Mouse (Mus musculus) liver, embryonic 12.5 days (tissue): ENCODE results near the gene Psmb2. TPM values are rescaled to one million over a fixed set of nuclear protein-coding genes. Genes with fewer than 3 reads are reported as not detected.
A peak's percentile ranks its signal among the peaks of the same experiment; 100 is the strongest.

Experiments
- ATAC-seq: fragments of 200-750 bp; cut with Nextera tagmentation; 2 replicates; pipeline ENCODE4 v1.8.0; 2017; ENCODE audit warnings: moderate number of reproducible peaks, mild to moderate bottlenecking, moderate library complexity
- H3K27ac ChIP-seq: fragments of 300-500 bp; sonication (generic); 2 replicates; pipeline ENCODE4 v1.5.1; 2016; ENCODE audit warnings: mild to moderate bottlenecking
- H3K27me3 ChIP-seq: fragments of 300-500 bp; sonication (generic); replicated peaks from 2 replicates; pipeline ENCODE4 v1.6.1; 2016; ENCODE audit warnings: mild to moderate bottlenecking, moderate library complexity
- H3K36me3 ChIP-seq: fragments of 300-500 bp; sonication (generic); 2 replicates; pipeline ENCODE4 v1.6.1; 2016; ENCODE audit warnings: mild to moderate bottlenecking, moderate library complexity
- H3K4me1 ChIP-seq: fragments of 300-500 bp; sonication (generic); 2 replicates; pipeline ENCODE4 v1.6.1; 2016
- H3K4me2 ChIP-seq: fragments of 300-500 bp; sonication (generic); 2 replicates; pipeline ENCODE4 v1.6.1; 2016; ENCODE audit warnings: mild to moderate bottlenecking, moderate library complexity
- H3K4me3 ChIP-seq: fragments of 300-500 bp; sonication (generic); 2 replicates; pipeline ENCODE4 v1.5.1; 2016; ENCODE audit warnings: mild to moderate bottlenecking, moderate library complexity
- H3K9ac ChIP-seq: fragments of 300-500 bp; sonication (generic); 2 replicates; pipeline ENCODE4 v1.6.1; 2016; ENCODE audit warnings: mild to moderate bottlenecking, moderate library complexity
- H3K9me3 ChIP-seq: fragments of 300-500 bp; sonication (generic); replicated peaks from 2 replicates; pipeline ENCODE4 v1.6.1; 2016; ENCODE audit warnings: mild to moderate bottlenecking, moderate library complexity
- WGBS: fragments of 180-500 bp; shearing (Covaris S2); methylation state at CpG from one replicate; pipeline ENCODE4 v1.1.7; 2016; ENCODE audit not compliant: insufficient replicate concordance; 5-methylcytosine and 5-hydroxymethylcytosine counted together
- polyA plus RNA-seq: library from polyadenylated mRNA; unstranded; fragments of >200 nt; fragmentation: Nextera tagmentation; extraction: Ambion mirVana; gene quantifications from 2 replicates; pipeline ENCODE4 v1.2.1, GENCODE M21; 2016

Gene Psmb2
- polyA plus RNA-seq, 1 experiment from 2014 or later = 374 TPM

DNA sequence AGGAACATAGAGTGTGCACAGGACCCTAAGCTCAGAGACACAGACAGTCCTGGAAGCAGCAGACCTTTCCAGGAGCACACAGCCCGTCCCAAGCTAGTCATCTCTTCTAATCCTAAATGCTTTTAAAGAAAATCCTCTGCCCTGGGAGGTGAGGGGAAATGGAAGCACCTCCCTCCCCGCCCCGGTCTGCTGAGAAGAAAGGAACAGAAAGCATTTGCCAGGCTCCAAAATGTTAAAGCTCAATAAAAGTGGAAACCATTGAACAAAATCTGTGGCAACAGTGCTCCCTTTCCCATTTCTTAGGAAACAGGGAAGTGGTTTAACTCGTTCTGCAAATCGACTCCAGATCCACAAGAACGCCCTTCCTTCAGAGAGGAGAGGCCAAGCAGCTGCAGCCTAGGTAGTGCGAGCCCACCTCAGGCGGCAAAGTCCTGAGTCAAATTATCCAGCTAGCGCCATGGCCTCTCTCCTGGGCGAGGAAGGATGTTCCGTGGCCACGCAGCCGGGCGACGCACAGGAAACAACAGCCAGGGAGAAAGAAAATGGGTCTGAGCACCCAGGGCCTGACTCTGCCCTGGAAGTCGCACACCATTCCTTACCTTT is 56.7 kb downstream of the Psmb2 start:
- Histone ChIP-seq H3K9ac (no peak overlapping the region), H3K4me1 (peaks cover 12% of the 10 kb centered on the region), H3K27me3 (peaks cover 100% of the 10 kb centered on the region), H3K36me3 (no peaks in the 10 kb centered on the region), H3K4me3 (no peak overlapping the region), H3K4me2 (no peak overlapping the region), H3K27ac (no peak overlapping the region), H3K9me3 (no peaks in the 10 kb centered on the region)
- 5% methylated on average over 16 of the region's 16 CpGs for WGBS
- no peak for ATAC-seq

DNA sequence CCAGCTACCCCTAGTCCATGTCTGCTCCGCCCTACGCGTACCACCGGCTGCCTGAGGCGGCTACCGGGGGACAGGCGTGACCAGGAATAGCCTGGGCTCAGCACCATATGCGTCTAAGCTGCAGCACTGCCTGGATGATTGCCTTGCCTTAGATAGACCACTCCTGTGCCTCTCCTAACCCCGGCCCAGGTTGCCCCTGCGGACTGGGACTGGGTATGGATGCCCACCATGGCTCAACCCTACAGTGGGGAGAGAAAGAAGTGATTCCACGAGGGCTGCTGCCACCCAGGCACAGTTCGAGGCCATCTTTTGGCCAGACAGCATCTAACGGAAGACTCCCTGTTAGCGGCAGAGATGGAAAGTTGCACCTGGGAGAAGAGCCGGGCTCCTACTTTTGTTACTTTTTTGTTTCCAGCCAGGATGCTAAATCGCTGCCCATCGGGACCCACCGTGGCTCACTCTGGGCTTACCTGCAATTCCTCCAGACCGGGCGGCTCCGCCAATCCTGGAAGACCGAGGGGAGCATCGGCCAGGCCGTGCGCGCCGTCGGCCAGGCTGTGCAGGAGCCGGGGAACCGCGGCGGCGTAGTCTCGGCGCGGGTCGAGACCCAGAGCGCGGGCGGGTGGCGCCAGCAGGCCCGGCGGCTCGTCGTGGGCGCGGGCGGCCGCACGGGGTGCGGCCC is 57.4 kb downstream of the Psmb2 start:
- no peak overlapping the region for H3K9ac ChIP-seq
- H3K9me3 ChIP-seq = no peaks in the 10 kb centered on the region
- H3K36me3 ChIP-seq = no peaks in the 10 kb centered on the region
- H3K27me3 ChIP-seq = peaks cover 100% of the 10 kb centered on the region
- H3K4me2 ChIP-seq = peak overlapping the region; percentile 46
- H3K27ac ChIP-seq = no peak overlapping the region
- peaks cover 12% of the 10 kb centered on the region for H3K4me1 ChIP-seq
- no peak for ATAC-seq
- peak overlapping the region; percentile 28 for H3K4me3 ChIP-seq
- 3% methylated on average over 51 of the region's 51 CpGs for WGBS

DNA sequence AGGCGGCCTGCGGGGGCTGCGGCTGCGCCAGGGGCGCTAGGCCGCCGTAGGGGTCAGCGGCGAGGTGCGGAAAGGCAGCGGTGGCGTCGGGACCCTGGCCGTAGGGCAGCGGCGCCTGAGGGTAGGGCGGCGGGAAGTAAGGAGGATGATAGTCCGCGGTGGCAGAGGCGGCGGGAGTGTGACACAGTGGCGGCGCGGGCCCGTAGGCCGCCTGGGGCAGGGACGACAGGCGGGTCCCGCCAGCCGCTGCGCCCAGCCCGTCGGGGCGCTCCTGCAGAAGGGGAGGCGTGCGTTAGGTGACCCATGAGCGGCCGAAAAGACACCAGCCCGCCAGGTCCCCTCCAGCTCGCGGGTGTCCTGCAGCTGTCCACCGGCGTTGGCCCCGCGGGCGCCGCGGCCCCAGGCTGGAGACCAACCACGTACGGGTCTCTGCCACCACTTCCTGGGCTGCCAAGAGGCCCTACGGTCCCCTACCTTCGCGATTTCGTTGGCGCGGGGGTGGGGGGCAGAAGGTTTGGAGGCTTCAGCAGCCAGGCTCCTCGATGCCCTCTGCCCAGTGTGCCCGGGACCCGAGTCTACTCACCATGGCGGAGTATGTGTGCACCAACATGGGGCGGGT is 58.1 kb downstream of the Psmb2 start:
- ATAC-seq = no peak
- peaks cover 12% of the 10 kb centered on the region for H3K4me1 ChIP-seq
- H3K4me3 ChIP-seq = peak overlapping the region; percentile 28
- no peaks in the 10 kb centered on the region for H3K9me3 ChIP-seq
- H3K27ac ChIP-seq = no peak overlapping the region
- no peak overlapping the region for H3K9ac ChIP-seq
- peak overlapping the region; percentile 46 for H3K4me2 ChIP-seq
- 6% methylated on average over 59 of the region's 62 CpGs for WGBS
- H3K36me3 ChIP-seq = no peaks in the 10 kb centered on the region
- peaks cover 99% of the 10 kb centered on the region for H3K27me3 ChIP-seq

DNA sequence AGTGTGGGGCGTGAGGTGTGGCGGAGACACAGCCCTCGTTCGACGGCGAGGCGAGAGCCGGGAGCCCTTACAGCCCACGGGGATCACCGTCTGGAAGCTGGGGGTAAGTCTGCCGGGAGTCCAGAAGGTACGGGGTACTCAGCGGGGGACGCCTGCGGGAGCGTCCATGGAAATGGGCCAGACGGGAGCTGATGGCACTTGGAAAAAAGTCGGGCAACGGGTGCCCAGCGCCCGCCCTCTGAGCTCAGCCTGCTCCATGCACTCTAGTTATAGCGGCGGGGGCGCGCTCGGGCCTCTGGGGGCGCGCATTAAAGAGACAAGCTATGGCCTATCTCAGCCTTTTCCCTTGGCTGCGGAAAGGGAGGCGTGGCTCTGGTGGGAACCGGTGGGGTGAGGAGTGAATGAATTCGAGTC is 58.6 kb downstream of the Psmb2 start, which contains the start of gene Tfap2e:
Tfap2e (minus strand) TSS at position 240 of the 414 bp plus-strand sequence.
- H3K27ac ChIP-seq = no peak within 1 kb of the TSS
- H3K27me3 ChIP-seq = peaks cover 94% of the 10 kb centered on the region
- WGBS = 4% methylated on average over 32 of the region's 32 CpGs
- H3K36me3 ChIP-seq = no peaks in the 10 kb centered on the region
- peak within 1 kb of the TSS; percentile 46 for H3K4me2 ChIP-seq
- no peak within 1 kb of the TSS for H3K9ac ChIP-seq
- no peaks in the 10 kb centered on the region for H3K9me3 ChIP-seq
- H3K4me3 ChIP-seq = peak within 1 kb of the TSS; percentile 28
- peaks cover 12% of the 10 kb centered on the region for H3K4me1 ChIP-seq
- ATAC-seq = no peak

DNA sequence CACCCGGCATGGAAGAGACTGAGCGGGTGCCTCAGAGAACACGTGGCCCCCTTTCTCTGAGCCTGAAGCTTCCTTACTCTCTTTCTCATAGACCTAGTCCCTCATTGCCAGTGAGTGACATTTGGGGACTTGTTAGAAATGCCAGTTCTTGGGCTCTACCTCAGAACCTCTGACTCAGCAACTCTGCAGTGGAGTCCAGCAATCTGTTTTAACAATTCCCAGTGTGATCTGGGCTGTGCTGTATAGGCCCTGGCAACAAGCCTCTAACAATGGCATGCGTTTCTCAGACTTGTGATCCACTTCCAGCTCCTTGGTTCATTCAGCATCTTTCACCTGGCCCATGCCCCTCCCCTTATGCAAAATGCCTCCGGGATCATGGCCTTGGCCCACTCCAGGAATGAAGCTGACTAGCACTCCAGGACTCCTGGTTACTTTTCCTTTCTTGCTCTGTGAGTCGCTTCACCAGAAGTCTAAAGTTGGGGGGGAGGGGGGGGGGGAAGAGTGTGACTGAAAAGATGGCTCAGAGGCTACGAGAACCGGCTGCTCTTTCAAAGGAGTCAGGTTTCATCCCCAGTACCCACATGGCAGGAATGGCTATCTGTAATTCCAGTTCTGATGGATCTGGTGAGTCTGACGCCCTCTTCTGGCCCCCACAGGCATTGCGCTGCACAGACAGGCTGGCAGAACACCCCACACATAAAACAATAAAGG is 62.7 kb downstream of the Psmb2 start:
- Histone ChIP-seq H3K4me2 (no peak overlapping the region), H3K4me1 (peaks cover 17% of the 10 kb centered on the region), H3K9me3 (no peaks in the 10 kb centered on the region), H3K27ac (no peak overlapping the region), H3K4me3 (no peak overlapping the region), H3K9ac (no peak overlapping the region), H3K27me3 (peaks cover 53% of the 10 kb centered on the region), H3K36me3 (peaks cover 9% of the 10 kb centered on the region)
- WGBS = 38% methylated on average over 10 of the region's 10 CpGs
- ATAC-seq = no peak

DNA sequence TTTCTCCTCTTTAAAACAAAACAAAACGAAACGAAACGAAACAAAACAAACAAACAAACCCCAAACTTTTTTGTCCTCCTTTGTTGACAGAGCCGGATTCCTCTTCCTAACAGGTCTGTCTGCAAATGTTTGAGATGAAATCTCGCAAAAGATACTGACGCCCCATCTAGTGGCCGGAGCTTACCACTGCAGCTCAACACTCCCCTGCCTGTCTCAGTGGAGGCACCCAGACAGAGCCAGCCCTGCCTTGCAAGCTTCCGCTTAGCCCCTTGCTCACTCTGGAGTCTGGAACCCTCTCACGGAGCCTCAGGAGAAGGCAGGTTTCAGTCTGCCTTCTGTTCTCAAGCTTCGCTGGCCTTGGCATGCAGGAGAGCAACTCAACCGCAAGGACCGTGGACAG is 64.0 kb downstream of the Psmb2 start:
- Histone ChIP-seq H3K4me1 (peaks cover 6% of the 10 kb centered on the region; the same call in 1 of the 2 replicates), H3K9me3 (no peaks in the 10 kb centered on the region), H3K4me3 (no peak overlapping the region), H3K27me3 (peaks cover 40% of the 10 kb centered on the region), H3K4me2 (peak overlapping the region; percentile 27; the same call in 1 of the 2 replicates), H3K9ac (no peak overlapping the region), H3K36me3 (peaks cover 22% of the 10 kb centered on the region), H3K27ac (no peak overlapping the region)
- WGBS = 5% methylated on average over 12 of the region's 12 CpGs
- ATAC-seq = 0 out of 2 replicates have a peak, but pooled peaks have one; percentile 42

DNA sequence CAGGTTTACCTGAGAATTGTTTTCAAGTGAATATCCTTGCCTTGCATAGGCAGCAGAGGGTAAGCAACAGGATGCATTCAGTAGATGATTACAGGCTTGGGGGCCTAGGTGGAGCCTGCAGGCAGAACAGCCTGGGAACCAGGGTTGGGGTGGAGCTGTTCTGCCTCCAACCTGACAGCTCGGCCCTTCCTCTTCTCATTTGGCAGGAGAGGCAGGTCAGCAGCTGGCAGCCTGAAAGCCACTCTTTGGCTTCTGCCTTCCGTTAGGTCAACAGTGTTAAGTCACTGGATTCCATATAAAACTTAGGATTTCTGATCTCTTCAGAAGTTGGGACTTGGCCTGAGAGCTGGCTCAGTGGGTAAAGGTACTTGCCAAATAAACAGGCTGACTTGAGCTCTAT is 65.5 kb downstream of the Psmb2 start:
- 59% methylated on average over 2 of the region's 2 CpGs for WGBS
- no peak overlapping the region for H3K4me2 ChIP-seq
- ATAC-seq = no peak

DNA sequence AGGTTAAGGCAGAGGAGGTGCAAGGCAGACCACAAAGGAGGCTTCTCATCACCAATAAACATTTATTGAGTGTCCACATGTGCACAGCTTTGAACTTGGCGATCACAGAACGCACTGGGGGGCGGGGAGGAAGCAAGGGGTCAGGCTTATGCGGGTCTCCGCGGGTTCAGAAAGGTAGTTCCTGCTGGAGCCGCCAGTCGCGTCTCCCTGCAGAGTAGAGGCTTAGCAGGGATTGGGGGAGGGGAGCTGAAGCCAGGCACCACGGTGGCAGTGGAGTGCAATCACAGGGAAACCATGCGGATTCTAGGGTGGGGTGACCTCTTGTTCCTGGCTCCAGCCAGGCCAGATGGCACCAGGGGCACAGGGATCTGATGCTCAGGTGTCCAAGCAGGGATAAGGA is 66.3 kb downstream of the Psmb2 start:
- Histone ChIP-seq H3K36me3 (peaks cover 43% of the 10 kb centered on the region), H3K4me1 (peaks cover 11% of the 10 kb centered on the region; the same call in 1 of the 2 replicates), H3K27me3 (peaks cover 17% of the 10 kb centered on the region), H3K9ac (no peak overlapping the region), H3K4me3 (no peak overlapping the region), H3K4me2 (no peak overlapping the region), H3K9me3 (no peaks in the 10 kb centered on the region), H3K27ac (no peak overlapping the region)
- ATAC-seq = no peak
- WGBS = 33% methylated on average over 11 of the region's 11 CpGs

More for the DNA sequence above, 65.5 kb downstream of the Psmb2 start:
- no peak overlapping the region for H3K9ac ChIP-seq
- H3K27ac ChIP-seq = no peak overlapping the region
- H3K4me1 ChIP-seq = peaks cover 11% of the 10 kb centered on the region; the same call in 1 of the 2 replicates
- no peak overlapping the region for H3K4me3 ChIP-seq
- H3K9me3 ChIP-seq = no peaks in the 10 kb centered on the region
- peaks cover 24% of the 10 kb centered on the region for H3K27me3 ChIP-seq
- H3K36me3 ChIP-seq = peaks cover 35% of the 10 kb centered on the region

DNA sequence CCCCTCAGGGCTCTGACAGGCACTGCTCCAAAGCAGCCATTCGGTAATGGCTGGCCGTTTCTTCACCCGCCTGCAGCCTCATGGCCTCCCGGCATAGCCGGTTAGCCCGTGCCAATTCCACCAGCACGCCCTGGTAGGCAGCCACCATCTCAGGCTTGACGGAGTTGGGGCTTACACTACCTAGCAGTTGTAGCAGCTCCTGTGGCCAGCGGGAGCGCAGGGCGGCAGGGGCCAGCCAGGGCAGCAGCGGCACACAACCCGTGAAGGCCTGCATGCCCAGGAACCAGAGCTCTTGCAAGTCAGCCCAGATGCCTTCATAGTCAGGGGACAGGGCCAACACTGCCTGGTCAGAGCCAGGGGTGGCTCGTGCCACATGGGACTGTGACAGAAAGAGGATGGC is 67.4 kb downstream of the Psmb2 start:
- WGBS = 87% methylated on average over 14 of the region's 14 CpGs
- Histone ChIP-seq H3K36me3 (peaks cover 54% of the 10 kb centered on the region), H3K4me3 (no peak overlapping the region), H3K27ac (no peak overlapping the region), H3K9me3 (no peaks in the 10 kb centered on the region), H3K4me2 (no peak overlapping the region), H3K27me3 (peaks cover 6% of the 10 kb centered on the region), H3K9ac (no peak overlapping the region), H3K4me1 (peaks cover 11% of the 10 kb centered on the region; the same call in 1 of the 2 replicates)
- ATAC-seq = no peak

DNA sequence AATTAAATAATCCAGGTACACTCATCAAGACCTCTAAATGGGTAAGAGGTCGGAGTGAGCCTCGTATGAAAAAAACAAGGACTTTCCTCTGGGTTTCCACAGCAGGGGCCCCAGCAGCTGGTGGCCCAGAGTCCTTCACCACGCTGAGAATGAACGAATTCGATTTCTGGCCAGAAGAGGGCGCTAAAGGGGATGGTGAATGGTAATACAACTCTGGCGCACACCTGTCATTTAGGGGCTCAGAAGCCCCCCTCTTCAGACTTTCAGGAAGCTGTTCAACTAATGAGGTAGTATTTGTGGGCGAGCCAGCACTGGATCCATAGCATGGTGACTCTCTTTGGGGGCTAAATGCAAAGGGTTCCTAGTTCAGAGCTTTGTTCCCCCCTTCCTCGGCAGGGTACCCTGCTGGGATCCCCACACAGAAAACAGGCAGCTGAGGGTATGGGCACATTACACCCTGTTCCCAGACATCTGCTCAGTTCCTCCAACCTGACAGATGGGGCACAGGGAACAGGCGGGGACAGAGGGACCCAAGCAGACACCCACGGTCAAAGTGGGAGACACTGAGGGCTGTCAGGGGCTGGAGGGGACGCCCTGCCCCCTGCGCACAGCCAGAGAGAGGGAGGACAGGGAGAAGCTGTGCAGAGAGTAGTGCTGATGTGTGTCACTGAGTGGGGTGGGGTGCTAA is 68.2 kb downstream of the Psmb2 start:
- H3K9me3 ChIP-seq = no peaks in the 10 kb centered on the region
- H3K4me1 ChIP-seq = peaks cover 11% of the 10 kb centered on the region; the same call in 1 of the 2 replicates
- H3K36me3 ChIP-seq = peaks cover 62% of the 10 kb centered on the region
- H3K4me3 ChIP-seq = no peak overlapping the region
- no peak for ATAC-seq
- H3K9ac ChIP-seq = no peak overlapping the region
- H3K27ac ChIP-seq = no peak overlapping the region
- no peak overlapping the region for H3K4me2 ChIP-seq
- no peaks in the 10 kb centered on the region for H3K27me3 ChIP-seq
- 43% methylated on average over 13 of the region's 13 CpGs for WGBS

DNA sequence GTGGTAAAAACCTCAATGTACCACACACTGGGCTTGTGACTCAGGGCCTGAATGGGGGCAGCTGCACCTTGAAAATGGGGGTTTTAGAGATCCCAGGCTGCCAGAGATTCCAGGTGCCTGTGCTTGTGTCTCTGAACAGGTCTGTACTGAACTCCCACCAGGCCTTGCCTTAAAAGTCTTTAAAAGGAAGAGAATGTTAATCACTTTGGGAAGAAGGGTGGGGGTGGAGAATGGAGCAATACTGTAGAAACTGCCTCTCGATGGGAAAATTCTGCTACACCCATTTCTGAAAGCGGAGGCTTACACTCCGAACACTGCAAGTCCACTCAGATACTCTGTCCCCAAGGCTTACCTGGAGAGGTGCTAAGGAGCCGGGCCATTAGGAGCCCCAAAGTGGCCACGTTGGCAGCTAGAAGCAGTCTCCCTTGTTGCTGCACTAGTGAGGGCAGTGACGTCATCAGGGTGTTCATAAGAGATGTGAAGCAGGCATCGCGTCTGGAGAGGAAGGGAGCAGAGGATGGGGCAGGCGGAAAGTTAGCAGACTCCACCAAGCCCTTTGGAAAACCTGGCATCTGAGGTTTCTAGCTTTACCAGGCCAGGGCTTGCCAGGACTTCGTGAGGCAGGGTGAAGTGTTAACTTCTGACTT is 68.9 kb downstream of the Psmb2 start:
- Histone ChIP-seq H3K27me3 (no peaks in the 10 kb centered on the region), H3K4me3 (no peak overlapping the region), H3K9ac (no peak overlapping the region), H3K9me3 (no peaks in the 10 kb centered on the region), H3K27ac (no peak overlapping the region), H3K4me2 (no peak overlapping the region), H3K4me1 (peaks cover 10% of the 10 kb centered on the region; the same call in 1 of the 2 replicates), H3K36me3 (peaks cover 65% of the 10 kb centered on the region)
- WGBS = 76% methylated on average over 10 of the region's 10 CpGs
- ATAC-seq = no peak
